Comparison of ENCODE assay signal across 17 mouse cellular contexts in the genomic region with DNA sequence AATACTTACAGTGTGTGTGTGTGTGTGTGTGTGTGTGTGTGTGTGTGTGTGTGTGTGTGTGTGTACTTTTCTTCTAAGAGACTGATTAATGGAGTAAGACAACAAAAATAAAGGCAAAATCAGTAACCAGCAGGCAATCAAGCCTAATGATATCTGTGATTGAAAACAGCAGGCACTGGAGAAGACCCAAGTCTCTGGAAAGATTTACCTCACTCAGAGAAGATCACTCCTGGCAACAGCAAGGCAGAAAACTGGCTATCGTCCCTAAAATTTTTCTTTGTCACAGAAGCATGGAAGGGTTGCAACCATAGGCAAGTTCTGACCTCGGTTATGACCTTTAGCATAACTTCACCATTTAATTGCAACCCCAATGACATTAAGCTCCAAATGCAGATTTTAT.
DNase-seq lines count a peak whose midpoint lies in the region; ATAC-seq and TF ChIP-seq lines count a peak whose summit lies in the region.
"Had no signal": no experiment of that assay in that cellular context is flagged by ENCODE, and none has a peak within 500 bp of the region (broad histone marks: within the 10 kb centered on the region; RNA-seq: fewer than 3 reads in every experiment).

No protein-coding gene starts in this region.

- no peak overlapping the region for H3K4me3 ChIP-seq in heart, adult 2 months
- no peak overlapping the region for H3K4me3 ChIP-seq in lung, adult 2 months (replicated peaks; ENCODE audit: extremely low read depth, low read depth, low read length)
- no peak overlapping the region for H3K4me3 ChIP-seq in heart, embryonic 12.5 days
- H3K4me3 ChIP-seq: forebrain, embryonic 12.5 days; hindbrain, embryonic 10.5 days; liver, embryonic 13.5 days; megakaryocyte, embryonic 14.5 days had no signal

- H3K79me2 ChIP-seq in heart, adult 2 months (replicated peaks; ENCODE audit: control insufficient read depth, insufficient read depth, low read length), result peaks cover 11% of the 10 kb centered on the region

- H3K4me2 ChIP-seq in heart, embryonic 12.5 days, result no peak overlapping the region
- H3K4me2 ChIP-seq: forebrain, embryonic 12.5 days; liver, embryonic 13.5 days had no signal

- ATAC-seq in heart, embryonic 12.5 days (ENCODE audit: insufficient number of reproducible peaks, low FRiP score), result no peak

- DNase-seq in heart, adult 2 months, result peak in 1 of 2 experiments; percentile 15
- no peak for DNase-seq in heart, adult 11 months
- DNase-seq in lung, postnatal 14 days, result peak; percentile 19
- DNase-seq in lung, adult 2 months, result no peak
- no peak for DNase-seq in layer of hippocampus, postnatal 25 days (ENCODE audit: extremely low spot score in 1 of 2, low spot score in 1 of 2)
- DNase-seq in frontal cortex, postnatal 36 days (ENCODE audit: low spot score in 2 of 2), result no peak
- DNase-seq: adrenal gland, adult 8-10 months; cerebellum, adult 11-12 months; gastrocnemius, postnatal 10 days; kidney, adult 11 months; liver, embryonic 13.5 days; right cerebral cortex, postnatal 25 days; thymus, postnatal 14 days had no signal

- intact Hi-C loops in heart, adult 2 months (cut with DNase I), result no loop called here

- TF ChIP-seq CTCF in heart, adult 2 months (IDR thresholded peaks at IDR 0.05), result no peak
- no peak for TF ChIP-seq CTCF in lung, adult 2 months (IDR thresholded peaks at IDR 0.05; ENCODE audit: insufficient read depth, low read length)

- H3K27me3 ChIP-seq in heart, adult 2 months (ENCODE audit: control insufficient read depth, insufficient read depth, low read length), result no peaks in the 10 kb centered on the region
- H3K27me3 ChIP-seq in heart, embryonic 12.5 days (replicated peaks), result no peaks in the 10 kb centered on the region
- H3K27me3 ChIP-seq: forebrain, embryonic 12.5 days; liver, embryonic 13.5 days; megakaryocyte, embryonic 14.5 days had no signal

- H3K9me3 ChIP-seq in heart, embryonic 12.5 days (replicated peaks), result no peaks in the 10 kb centered on the region
- H3K9me3 ChIP-seq: forebrain, embryonic 12.5 days; hindbrain, embryonic 10.5 days; liver, embryonic 13.5 days; megakaryocyte, embryonic 14.5 days had no signal

- peaks cover 50% of the 10 kb centered on the region for H3K4me1 ChIP-seq in heart, adult 2 months (ENCODE audit: control insufficient read depth, insufficient read depth, low read length)
- H3K4me1 ChIP-seq in lung, adult 2 months (ENCODE audit: control insufficient read depth, insufficient read depth, low read length), result peaks cover 27% of the 10 kb centered on the region
- peaks cover 82% of the 10 kb centered on the region for H3K4me1 ChIP-seq in heart, embryonic 12.5 days (replicated peaks)

- WGBS in heart, adult 2 months, result 14% methylated on average over 2 of the region's 2 CpGs
- 45% methylated on average over 2 of the region's 2 CpGs for WGBS in lung, adult 2 months
- 66% methylated on average over 2 of the region's 2 CpGs for WGBS in heart, embryonic 12.5 days

- no peak for TF ChIP-seq EP300 in heart, adult 2 months (IDR thresholded peaks at IDR 0.05; ENCODE audit: insufficient read depth, low read depth, low read length)

- no peak for TF ChIP-seq POLR2A in heart, adult 2 months (IDR thresholded peaks at IDR 0.05; ENCODE audit: insufficient read depth, low read depth, low read length)
- no peak for TF ChIP-seq POLR2A in lung, adult 2 months (IDR thresholded peaks at IDR 0.05; ENCODE audit: borderline replicate concordance, extremely low read depth, low read depth, low read length)

- no peak overlapping the region for H3K9ac ChIP-seq in heart, adult 2 months (ENCODE audit: low read depth, low read length)
- H3K9ac ChIP-seq in heart, embryonic 12.5 days, result no peak overlapping the region
- H3K9ac ChIP-seq: forebrain, embryonic 12.5 days; liver, embryonic 13.5 days had no signal

- H3K27ac ChIP-seq in heart, adult 2 months, result peak overlapping the region; percentile 37
- H3K27ac ChIP-seq in heart, embryonic 12.5 days (ENCODE audit: poor library complexity, severe bottlenecking), result peak overlapping the region; percentile 66; the same call in 1 of the 2 replicates
- H3K27ac ChIP-seq: forebrain, embryonic 12.5 days; hindbrain, embryonic 10.5 days; liver, embryonic 13.5 days had no signal

- H3K36me3 ChIP-seq in heart, adult 2 months (ENCODE audit: control insufficient read depth, insufficient read depth, low read length), result peaks cover 92% of the 10 kb centered on the region
- H3K36me3 ChIP-seq in heart, embryonic 12.5 days, result peaks cover 60% of the 10 kb centered on the region
